Mouse (Mus musculus) spleen, adult 2 months (tissue): Measurements from ENCODE around the gene Trim21. TPM values are rescaled to one million over a fixed set of nuclear protein-coding genes. Genes with fewer than 3 reads are reported as not detected.

Source experiments
- DNase-seq, 2 experiments: peaks; one replicate each; pipeline versions ENCODE4 v3.0.0 to v3.0.0-alpha.2; 2012 to 2021; ENCODE audit warnings: low spot score in 2 of 2, low read depth in 1 of 2
- H3K27ac ChIP-seq: fragments of 200-500 bp; 2 replicates; pipeline ENCODE4 v1.5.1; 2012; ENCODE audit warnings: low read length, inconsistent platforms; ENCODE audit not compliant: insufficient read depth
- H3K27me3 ChIP-seq: fragments of 200-500 bp; 2 replicates; pipeline ENCODE4 v1.6.1; 2012; ENCODE audit warnings: mild to moderate bottlenecking, moderate library complexity, low read length, inconsistent platforms; ENCODE audit not compliant: control insufficient read depth, insufficient read depth
- H3K36me3 ChIP-seq: fragments of 200-500 bp; 2 replicates; pipeline ENCODE4 v1.6.1; 2012; ENCODE audit warnings: mild to moderate bottlenecking, low read length, inconsistent platforms; ENCODE audit not compliant: control insufficient read depth, insufficient read depth
- H3K4me1 ChIP-seq: fragments of 200-500 bp; 2 replicates; pipeline ENCODE4 v1.6.1; 2011; ENCODE audit warnings: inconsistent platforms; ENCODE audit not compliant: control insufficient read depth, insufficient read depth, insufficient read length
- H3K4me3 ChIP-seq: fragments of 200-500 bp; 2 replicates; pipeline ENCODE4 v1.5.1; 2011; ENCODE audit warnings: mild to moderate bottlenecking, inconsistent platforms; ENCODE audit not compliant: insufficient read depth, insufficient read length; ENCODE audit errors: extremely low read depth
- CTCF ChIP-seq: fragments of 200-500 bp; IDR thresholded peaks from 2 replicates; pipeline ENCODE4 v1.5.1; 2011; ENCODE audit warnings: mild to moderate bottlenecking, inconsistent platforms; ENCODE audit not compliant: insufficient read depth, insufficient read length, insufficient replicate concordance; ENCODE audit errors: extremely low read depth
- POLR2A ChIP-seq: fragments of 200-500 bp; IDR thresholded peaks from 2 replicates; pipeline ENCODE4 v1.6.1; 2011; ENCODE audit warnings: low read depth, low read length, inconsistent platforms
- WGBS: fragments of 180-500 bp; shearing (Covaris S2); methylation state at CpG from one replicate; pipeline ENCODE4 v1.1.7; 2018; 5-methylcytosine and 5-hydroxymethylcytosine counted together
- polyA plus RNA-seq: library from polyadenylated mRNA; depleted of rRNA; stranded (reverse); fragments of >200 nt; gene quantifications from 2 replicates; pipeline ENCODE4 v1.2.3, GENCODE M21; 2012; rRNA removed

Gene Trim21
- polyA plus RNA-seq: 6.3 and 8.1 TPM in 2 replicates

- DNase-seq: peak; percentile 83 to 89
- peak within 1 kb of the TSS; percentile 57 for H3K27ac ChIP-seq
- peaks cover 23% of the 10 kb centered on the region for H3K36me3 ChIP-seq
- H3K4me3 ChIP-seq: peak within 1 kb of the TSS; percentile 75
- WGBS: 5% methylated on average over 10 of the region's 10 CpGs
- peaks cover 6% of the 10 kb centered on the region; the same call in 1 of the 2 replicates for H3K4me1 ChIP-seq
- no peaks in the 10 kb centered on the region for H3K27me3 ChIP-seq
- TF ChIP-seq POLR2A (peak; percentile 34; the same call in 1 of the 2 replicates), CTCF (no peak)
Observed at GRCm38 (mm10) chr7:102564999-102565997, at the start of gene Trim21. TSS of gene Trim21 (minus strand) at chr7:102565486.

GRCm38 (mm10) chr7:102597378-102598031, 32.2 kb upstream of the Trim21 start, which contains the start of gene Olfr552:
TSS of gene Olfr552 (plus strand) at chr7:102597770.
- no peak for TF ChIP-seq CTCF
- no peak for TF ChIP-seq POLR2A
- Histone ChIP-seq H3K4me1 (no peaks in the 10 kb centered on the region), H3K4me3 (no peak within 1 kb of the TSS), H3K36me3 (no peaks in the 10 kb centered on the region), H3K27me3 (no peaks in the 10 kb centered on the region), H3K27ac (no peak within 1 kb of the TSS)
- DNase-seq: no peak
- WGBS: 20% methylated on average over 1 of the region's 1 CpGs

DNA sequence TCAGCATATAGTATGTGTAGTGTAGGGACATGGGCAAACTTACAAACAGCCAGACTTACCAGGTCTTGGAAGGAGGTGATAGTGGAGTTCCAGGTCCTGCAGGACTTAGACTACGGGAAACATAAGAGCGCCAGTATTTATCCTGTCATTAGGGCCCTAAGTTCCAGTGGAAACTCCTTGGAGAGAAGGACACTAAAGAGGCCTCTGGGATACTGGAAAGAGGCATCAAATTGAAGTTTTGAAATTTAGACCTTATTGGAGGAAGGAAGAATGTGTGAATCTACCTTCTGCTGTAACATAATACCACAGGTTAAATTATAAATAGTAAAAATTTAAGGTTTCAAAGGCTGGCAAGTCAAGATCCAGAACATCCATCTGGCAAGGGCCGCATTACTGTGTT, 26.5 kb upstream of the Trim21 start, which contains the start of gene Olfr551:
Gene Olfr551, minus strand, starts transcription at position 101 of the 400 bp plus-strand sequence.
- no peak for DNase-seq
- Histone ChIP-seq H3K36me3 (no peaks in the 10 kb centered on the region), H3K4me1 (peaks cover 2% of the 10 kb centered on the region; the same call in 1 of the 2 replicates), H3K4me3 (no peak within 1 kb of the TSS), H3K27ac (no peak within 1 kb of the TSS), H3K27me3 (no peaks in the 10 kb centered on the region)
- TF ChIP-seq POLR2A: no peak
- TF ChIP-seq CTCF: no peak
- 95% methylated on average over 3 of the region's 3 CpGs for WGBS

- H3K27me3 ChIP-seq: no peaks in the 10 kb centered on the region
- no peak overlapping the region for H3K27ac ChIP-seq
- no peaks in the 10 kb centered on the region for H3K36me3 ChIP-seq
- no peaks in the 10 kb centered on the region; the same call in 1 of the 2 replicates for H3K4me1 ChIP-seq
- WGBS: 10% methylated on average over 6 of the region's 6 CpGs
- TF ChIP-seq POLR2A: no peak
- TF ChIP-seq CTCF: no peak
- H3K4me3 ChIP-seq: no peak overlapping the region
- no peak for DNase-seq
Observed at GRCm38 (mm10) chr7:102575998-102576397, 10.7 kb upstream of the Trim21 start.

GRCm38 (mm10) chr7:102573174-102573830, 8.0 kb upstream of the Trim21 start:
- 89% methylated on average over 3 of the region's 3 CpGs for WGBS
- Histone ChIP-seq H3K4me3 (no peak overlapping the region), H3K36me3 (no peaks in the 10 kb centered on the region), H3K27me3 (no peaks in the 10 kb centered on the region), H3K27ac (no peak overlapping the region), H3K4me1 (no peaks in the 10 kb centered on the region; the same call in 1 of the 2 replicates)
- no peak for DNase-seq
- TF ChIP-seq CTCF (no peak), POLR2A (no peak)

DNA sequence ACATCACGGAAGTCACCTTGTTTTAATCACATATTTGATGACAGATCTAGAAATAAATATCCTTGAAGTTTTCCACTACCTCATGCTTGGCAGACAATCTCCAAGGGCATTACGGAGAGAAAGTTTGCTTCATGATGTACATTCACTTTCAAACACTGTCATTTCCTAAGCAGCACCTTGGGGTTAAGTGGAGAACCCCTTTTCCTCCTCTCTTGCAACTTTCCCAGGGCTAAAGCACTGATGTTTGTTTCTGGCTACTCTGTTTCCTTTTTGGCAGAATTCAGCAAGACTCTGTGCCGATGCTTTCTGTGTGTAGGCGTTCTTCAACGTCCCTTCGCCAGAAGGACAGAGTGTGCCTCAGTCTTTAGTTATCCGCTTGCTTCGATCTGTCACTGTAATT, 5.9 kb upstream of the Trim21 start, which contains the start of gene Olfr550:
Gene Olfr550, plus strand, starts transcription at position 301 of the 400 bp plus-strand sequence.
- Histone ChIP-seq H3K4me3 (no peak within 1 kb of the TSS), H3K27me3 (no peaks in the 10 kb centered on the region), H3K4me1 (no peaks in the 10 kb centered on the region; the same call in 1 of the 2 replicates), H3K36me3 (no peaks in the 10 kb centered on the region), H3K27ac (no peak within 1 kb of the TSS)
- DNase-seq: no peak
- WGBS: 92% methylated on average over 8 of the region's 8 CpGs
- TF ChIP-seq POLR2A: no peak
- no peak for TF ChIP-seq CTCF

DNA sequence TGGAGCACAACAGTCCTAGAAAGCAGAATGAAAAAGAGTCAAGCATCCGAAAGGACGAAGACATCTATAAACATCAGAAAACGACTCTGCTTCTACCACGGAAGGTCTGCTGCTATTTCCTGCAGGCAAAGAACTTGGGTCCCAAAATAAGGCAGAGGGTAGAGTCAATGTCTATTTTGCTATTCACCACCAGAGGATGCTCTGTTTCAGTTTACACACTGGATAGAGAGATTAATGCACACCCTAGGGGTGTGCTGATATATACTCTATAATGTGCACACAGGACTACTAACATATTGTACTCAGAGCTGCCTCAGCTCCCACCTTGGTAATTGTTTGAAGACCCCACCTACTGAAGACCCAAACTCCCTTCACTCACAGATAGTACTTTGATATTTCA, 933 bp upstream of the Trim21 start:
- Histone ChIP-seq H3K27ac (no peak overlapping the region), H3K4me3 (no peak overlapping the region), H3K4me1 (peaks cover 6% of the 10 kb centered on the region; the same call in 1 of the 2 replicates), H3K27me3 (no peaks in the 10 kb centered on the region), H3K36me3 (peaks cover 14% of the 10 kb centered on the region)
- TF ChIP-seq CTCF: no peak
- TF ChIP-seq POLR2A: no peak
- 62% methylated on average over 4 of the region's 4 CpGs for WGBS
- DNase-seq: no peak
